Mouse (Mus musculus): ENCODE data around the gene Tysnd1.

The Tysnd1 gene

DNA sequence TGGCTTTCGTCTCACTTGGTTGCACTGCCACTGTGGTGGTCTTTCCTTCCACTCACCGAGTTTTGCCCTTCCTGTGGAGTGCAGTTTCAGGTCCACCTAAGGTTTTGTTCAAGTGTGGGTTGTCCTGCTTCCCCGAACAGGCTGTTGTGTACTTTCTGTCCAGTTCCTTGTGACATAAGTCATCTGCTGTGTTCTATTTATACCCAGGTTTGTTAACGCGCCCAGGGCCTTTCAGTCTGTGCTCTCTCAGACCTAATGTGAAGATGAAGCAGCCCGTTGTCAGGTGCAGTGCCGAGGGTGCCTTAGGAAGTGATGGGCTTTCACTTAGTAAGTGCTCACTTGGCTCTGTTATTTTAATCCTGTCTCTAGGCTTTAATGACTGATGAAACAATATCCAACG lies 5.9 kb upstream of the Tysnd1 start:
- DNase-seq (ENCODE audit: low read depth) = no peak

DNA sequence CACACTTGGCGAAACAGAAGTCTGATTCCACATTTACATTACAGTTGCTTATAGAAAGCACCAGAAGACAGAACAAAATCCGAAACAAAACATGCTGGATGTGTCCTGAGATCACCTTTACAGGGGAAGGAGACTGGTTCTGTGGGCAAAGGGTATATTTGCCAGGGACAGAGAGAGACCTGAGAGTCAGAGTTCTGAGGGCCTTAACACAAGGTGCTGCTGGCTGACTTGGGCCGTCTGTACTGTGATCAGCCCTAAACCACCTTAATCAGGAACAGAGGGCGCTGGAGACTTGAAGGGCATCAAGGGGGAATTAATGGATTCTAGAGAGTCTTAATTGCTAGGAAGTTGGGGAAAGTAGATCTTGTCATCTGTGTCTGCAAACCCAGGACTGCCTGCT lies 1.8 kb upstream of the Tysnd1 start:
- DNase-seq (ENCODE audit: low read depth) = no peak

DNA sequence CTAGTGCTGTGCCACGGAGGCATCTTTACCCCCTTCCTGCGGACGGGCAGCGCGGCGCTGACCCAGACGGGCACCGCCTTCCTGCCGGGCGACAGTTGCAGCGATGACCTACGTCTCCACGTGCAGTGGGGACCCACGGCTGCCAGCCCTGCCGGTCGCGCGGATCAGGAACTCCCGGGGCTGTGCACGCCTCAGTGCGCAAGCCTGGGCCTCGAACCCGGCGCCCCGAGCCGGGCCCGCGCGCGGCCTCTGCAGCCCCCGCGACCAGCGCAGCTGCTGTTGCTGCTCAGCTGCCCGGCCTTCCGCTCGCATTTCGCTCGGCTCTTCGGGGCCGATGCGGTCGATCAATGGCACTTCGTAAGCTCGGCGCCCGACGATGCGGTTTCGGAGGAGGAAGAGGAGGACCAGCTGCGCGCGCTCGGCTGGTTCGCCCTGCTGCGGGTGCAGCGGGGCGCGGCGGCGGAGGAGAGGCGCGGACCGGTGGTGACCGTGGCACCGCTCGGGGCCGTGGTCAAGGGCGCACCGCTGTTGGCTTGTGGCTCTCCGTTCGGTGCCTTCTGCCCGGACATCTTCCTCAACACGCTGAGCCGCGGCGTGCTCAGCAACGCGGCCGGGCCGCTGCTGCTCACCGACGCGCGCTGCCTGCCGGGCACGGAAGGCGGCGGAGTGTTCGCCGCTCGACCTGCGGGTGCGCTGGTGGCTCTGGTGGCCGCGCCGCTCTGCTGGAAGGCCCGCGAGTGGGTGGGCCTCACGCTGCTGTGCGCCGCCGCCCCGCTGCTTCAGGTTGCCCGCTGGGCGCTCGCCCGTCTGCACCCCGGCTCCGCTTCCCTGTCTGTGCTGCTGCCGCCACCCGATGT lies 617 bp downstream of the Tysnd1 start:
- DNase-seq (ENCODE audit: low read depth) = peak; percentile 64

DNA sequence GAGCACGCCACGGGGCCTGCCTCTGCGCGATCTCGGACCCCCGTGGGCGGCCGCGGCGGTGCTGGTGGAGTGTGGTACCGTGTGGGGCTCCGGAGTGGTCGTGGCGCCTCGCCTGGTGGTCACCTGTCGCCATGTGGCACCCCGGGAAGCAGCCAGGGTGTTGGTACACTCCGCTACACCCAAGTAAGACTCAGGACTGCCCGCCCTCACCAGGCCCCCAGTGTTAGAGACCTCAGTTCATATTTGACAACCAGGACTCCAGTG lies 1.2 kb downstream of the Tysnd1 start:
- no peak for DNase-seq (ENCODE audit: low read depth)

DNA sequence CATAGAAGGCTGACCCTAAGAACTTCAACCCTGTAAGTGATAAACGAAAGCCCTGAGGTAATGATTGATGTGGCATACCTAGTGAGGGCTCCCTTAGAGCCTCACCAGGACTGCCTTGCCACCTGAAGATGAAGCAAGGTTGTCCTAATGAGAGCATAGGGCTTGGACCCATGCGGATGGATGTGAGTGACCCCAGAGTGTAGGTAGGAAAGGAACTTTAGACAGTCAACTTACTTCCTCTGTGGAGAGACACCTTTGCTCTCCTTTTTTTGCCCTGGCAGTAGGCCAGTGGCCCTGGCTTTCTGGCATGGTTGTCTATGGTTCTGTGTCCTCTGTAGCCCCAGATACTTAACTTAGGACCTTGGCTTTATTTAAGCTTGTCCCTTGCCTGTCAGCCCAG lies 1.7 kb downstream of the Tysnd1 start:
- DNase-seq (ENCODE audit: low read depth) = no peak

DNA sequence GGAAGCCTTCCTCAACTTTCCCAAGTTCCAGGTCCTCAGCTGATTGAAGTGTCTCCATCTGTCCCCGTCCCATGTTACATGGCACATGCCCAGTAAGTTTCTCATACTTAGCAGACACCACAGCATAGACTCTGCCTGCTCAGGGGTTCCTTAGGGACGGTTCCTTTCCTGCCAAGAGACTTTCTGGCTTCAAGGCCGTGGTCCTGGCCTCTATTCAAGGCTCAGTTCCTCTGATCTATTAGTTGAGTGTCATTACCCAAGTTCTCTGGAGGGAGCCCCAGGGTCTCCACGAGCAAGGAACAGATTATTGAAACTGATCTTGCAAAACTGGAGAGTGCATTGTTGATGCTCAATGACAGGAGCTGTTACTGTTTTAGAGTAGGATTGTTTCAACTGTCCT lies 9.3 kb downstream of the Tysnd1 start:
- no peak for DNase-seq (ENCODE audit: low read depth)

DNA sequence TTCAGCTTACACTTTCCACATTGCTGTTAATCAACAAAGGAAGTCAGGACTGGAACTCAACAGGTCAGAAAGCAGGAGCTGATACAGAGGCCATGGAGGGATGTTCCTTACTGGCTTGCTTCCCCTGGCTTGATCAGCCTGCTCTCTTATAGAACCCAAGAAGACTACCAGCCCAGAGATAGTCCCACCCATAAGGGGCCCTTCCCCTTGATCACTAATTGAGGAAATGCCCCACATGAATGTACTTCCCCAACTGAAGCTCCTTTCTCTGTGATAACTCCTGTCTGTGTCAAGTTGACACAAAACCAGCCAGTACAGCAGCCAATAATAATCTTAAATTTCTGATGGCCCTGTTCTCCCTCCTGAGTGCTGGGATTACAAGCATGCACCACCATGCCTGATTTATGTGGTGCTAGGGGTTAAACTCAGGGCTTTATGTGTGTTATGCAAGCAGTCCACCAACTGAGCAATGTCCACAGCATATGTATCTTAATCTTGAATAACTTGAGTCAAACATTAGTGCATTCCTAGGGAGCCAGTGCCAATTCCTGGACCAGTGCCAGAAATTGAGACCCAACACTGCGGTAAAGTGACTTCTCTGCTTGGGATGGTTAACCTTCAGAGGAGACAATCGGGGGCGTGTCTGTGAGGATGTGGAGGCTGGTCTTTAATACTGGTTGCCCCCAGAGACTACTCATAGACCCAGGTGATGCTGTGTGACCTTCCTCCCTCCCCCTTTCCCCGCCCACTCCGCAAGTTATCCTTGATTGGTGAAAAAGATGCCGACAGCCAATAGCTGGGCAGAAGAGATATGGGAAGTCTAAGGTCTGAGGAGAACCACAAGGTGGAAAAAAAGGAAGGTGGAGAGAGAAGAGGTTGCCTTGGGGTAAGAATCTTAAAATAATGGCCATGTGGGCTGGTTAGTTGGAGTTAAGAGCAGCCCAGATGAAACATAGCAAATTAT lies 11.4 kb downstream of the Tysnd1 start:
- DNase-seq (ENCODE audit: low read depth) = no peak

DNA sequence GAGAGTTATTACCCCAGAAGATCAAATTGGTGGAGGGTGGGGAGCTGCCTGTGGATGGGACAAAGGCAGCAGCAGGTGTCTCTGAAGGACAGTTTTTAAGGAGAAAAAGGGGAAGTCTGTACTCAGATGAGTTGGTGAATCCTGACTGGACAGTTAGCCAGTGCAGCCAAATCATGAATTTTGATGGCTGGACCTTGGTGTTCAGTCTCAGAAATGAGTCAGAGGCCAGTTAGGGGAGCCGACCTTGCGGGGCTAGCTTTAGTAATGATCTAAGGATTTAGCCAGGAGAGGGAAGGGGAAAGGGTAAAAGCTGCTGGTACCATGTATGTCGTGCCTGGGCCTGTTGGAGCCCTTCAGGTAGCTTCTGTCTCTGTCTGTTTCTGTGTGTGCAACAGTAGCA lies 18.3 kb downstream of the Tysnd1 start:
- DNase-seq (ENCODE audit: low read depth) = no peak

DNA sequence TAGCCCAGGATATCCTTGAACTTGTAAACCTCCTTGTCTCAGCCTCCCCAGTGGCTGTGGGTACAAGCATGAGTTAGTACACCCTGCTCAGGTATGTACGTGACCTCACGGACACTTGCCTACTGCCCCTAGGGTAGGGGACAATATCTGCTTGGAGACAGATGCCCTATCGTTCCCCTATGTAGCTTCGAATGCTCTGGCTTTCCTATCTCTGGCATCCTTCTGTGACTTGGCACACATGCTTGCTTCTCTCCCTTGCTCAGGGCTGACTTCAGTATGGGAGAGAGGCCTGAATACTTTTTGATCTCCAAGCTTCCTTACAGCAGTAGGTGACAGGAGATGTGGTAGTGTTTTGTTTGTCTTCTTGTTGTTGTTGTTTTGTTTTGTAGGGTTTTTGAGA lies 18.8 kb downstream of the Tysnd1 start:
- no peak for DNase-seq (ENCODE audit: low read depth)

DNA sequence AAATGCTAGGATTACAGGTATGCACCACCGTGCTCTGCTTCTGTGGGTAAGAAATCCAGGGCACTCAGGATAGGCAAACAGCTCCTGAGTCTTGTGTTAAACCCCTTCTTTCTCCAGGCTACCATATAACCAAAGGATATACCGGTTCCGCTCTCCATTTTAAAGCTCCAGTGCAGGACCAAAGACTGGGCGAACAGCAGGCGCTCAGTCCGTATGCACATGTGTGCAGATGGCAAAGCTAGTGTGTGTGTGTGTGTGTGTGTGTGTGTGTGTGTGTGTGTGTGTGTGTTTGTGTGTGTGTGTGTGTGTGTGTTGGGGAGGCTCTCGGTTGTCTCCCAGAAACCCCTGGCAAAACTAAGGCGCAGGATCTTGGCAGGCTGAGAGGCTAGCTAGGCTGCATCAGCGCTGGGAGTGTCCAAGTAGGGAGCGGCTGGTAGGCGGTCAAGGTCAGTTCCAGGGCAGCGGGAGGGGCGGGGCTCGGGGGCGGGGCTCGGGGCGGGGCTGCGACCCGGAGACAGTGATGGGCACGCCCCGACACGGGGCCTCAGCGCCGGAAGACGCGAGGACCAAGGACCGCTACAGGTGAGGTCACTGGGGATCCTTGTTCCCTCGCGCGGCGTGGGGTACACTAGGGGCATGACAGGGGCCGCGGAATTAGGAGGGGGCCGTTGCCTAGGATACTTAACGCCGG lies 19.6 kb downstream of the Tysnd1 start, which contains the start of gene Aifm2:
Aifm2 (plus strand) TSS at position 493 of the 691 bp plus-strand sequence.
- no peak for DNase-seq (ENCODE audit: low read depth)

DNA sequence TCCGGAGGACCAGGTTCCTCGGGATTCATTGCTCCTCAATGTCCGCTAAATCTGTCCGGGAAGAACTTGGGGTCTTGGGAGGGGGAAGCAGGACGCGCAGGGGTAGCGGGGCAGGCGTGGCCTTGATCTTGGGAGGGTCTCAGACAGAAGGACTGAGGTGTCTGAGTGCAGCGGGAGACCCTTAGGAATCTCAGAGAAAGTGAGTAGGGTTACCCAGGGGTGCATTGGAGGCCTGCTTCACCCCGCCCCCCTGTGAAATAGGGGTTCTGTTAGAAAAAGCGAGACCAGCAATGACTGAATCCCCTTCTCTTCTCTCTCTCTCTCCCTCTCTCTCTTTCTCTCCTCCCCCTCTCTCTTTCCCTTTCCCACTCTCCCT lies 20.1 kb downstream of the Tysnd1 start:
- DNase-seq (ENCODE audit: low read depth) = no peak

DNA sequence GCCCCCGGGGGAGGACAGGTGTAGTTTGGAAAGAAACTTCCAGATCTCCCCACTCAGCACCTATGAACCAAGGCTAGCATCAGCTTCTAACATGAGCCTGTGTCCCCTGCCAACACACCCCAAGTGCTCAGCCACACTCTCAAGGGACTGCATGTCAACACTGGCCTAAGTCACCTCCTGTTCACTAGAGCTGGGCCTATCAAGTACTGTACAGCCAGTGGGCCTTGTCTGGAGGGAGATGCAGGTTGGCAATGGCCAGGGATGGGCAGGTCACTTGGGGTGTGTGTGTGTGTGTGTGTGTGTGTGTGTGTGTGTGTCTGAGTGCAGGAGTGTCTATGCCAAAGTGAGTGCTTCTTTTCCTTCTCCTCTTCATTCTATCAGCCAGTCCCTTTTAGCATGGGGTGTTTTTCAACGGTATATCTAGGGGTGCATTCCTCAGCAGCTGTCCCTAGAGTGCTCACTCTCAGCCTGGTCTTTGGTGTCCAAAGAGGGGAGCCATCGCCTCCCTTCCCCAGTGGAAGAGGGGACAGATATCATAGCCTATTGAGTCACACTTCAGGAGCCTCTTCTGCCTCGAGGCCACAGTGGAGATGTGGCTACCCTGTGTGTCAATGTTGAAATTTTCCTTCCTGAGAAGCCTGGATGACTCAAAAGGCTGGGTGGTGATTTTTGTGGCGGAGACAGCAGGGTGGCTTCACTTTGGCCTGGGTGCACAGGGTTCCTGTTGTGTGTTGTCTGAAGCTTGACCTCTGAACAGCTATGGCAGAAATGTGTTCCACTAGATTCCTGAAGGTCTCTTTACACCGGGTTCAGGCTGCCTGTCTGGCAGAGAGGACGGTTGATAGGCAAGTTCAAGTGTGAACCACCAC lies 20.9 kb downstream of the Tysnd1 start:
- DNase-seq (ENCODE audit: low read depth) = no peak

DNA sequence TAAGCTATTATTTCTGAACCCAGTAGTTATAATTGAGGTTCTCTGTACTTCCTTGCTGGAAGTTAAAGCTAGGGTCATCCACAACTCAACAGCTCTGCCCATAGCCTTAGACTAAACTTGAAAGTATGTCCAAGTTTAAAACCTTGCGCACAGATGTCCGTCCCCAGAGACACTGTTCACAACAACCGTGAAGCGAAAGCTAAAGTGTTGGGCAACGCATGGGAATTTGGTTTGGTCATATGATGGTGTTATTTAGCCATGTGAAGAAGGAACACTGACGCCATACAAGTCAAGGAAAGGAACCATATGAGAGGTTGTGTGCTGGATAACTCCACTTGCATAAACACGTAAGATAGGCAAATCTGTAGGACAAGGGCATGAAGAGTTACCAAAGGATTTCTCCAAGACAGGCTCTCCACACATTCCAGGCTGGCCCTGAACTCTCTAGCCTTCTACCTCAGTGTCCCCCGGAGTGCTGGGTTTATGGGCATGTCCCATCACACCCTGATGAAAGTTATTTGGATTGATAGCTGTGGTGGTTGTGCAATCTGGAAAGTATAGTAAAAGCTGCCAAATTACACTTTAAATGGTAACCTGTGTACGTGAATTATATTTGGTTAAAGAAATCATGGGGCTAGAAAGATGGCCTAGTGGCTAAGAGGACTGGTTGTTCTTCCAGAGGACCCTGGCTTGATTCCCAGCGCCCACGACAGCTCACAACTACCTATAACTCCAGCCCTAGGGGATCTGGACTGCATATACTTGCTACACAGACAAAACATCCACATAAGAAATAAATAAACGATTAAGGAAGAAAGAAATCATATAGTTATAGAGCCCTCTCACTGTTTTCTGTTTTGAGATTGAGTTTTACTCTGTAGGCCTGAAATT lies 22.3 kb downstream of the Tysnd1 start:
- DNase-seq (ENCODE audit: low read depth) = no peak

DNA sequence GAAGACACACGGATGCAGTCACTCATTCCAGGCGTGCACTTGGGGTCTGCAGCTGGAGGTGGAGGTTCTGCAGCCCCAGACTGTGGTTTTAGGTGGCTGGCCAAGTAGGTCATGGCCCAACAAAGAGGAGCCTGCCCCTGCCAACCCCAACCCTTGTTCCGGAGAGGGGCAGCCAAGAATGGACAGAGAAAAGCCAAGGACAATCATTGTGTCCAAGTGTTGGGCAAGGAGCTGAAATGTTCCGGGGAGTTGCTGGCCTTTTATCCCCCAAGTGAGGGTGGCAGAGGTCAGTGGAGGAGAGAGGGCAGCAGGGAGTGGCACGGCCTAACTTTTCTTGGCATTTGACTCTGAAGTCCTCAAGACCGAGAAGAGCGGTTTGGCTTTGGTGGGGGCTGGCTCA lies 25.0 kb downstream of the Tysnd1 start:
- DNase-seq (ENCODE audit: low read depth) = no peak

DNA sequence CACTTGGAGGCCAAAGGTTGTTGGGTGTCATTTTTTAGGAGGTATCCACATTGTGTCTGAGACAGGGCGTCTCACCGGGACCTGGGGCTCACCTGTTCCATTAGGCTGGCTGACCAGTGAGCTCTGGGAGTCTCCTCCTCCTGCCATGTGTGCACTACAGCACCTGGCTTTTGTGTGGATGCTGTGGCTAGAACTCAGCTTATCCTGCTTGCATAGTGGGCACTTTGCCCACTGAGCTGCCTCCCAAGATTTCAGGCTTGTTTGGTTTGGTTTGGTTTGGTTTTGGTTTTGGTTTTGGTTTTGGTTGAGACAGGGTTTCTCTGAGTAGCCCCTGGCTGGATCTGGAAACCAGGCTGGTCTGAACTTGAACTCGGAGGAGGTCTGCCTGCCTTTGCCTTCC lies 26.9 kb downstream of the Tysnd1 start:
- DNase-seq (ENCODE audit: low read depth) = no peak

DNA sequence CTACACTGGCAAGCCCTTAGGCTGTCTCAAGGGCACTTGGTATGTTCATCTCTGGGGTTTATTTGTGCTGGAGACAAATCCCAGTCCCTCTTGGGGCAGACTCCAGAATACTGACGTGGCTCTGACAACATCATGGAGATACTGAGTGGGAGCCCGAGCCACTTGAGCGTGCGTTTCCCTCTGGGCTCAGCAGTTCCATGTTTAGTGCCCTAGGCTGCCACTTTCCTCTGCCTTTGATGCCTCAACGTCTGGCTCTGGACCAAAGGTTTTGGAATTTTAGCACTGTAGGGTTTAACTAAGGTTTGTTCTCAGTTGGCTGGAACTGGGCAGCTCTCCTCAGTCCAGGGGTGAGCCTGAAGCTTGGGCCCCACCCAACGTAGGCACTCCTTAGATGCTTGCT lies 28.0 kb downstream of the Tysnd1 start:
- no peak for DNase-seq (ENCODE audit: low read depth)

DNA sequence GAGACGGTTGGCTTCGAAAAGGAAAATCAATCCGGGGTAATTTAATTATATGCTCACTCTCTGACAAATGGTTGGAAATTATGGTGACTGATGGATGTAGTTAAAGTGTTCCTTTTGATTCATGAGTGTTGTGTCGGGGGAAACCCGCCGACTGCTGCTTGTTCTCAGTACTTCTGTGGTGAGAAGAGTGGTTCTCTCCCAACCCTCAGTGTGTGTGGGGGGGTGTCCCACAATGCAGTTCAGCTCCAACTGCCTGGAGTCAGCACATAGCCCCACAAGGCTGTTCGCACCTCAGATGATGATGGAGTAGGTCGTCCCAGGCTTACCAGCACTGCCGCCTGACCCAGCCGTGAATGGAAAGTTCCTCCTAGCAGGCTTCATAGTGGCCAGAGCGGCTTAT lies 33.9 kb downstream of the Tysnd1 start:
- DNase-seq (ENCODE audit: low read depth) = no peak

DNA sequence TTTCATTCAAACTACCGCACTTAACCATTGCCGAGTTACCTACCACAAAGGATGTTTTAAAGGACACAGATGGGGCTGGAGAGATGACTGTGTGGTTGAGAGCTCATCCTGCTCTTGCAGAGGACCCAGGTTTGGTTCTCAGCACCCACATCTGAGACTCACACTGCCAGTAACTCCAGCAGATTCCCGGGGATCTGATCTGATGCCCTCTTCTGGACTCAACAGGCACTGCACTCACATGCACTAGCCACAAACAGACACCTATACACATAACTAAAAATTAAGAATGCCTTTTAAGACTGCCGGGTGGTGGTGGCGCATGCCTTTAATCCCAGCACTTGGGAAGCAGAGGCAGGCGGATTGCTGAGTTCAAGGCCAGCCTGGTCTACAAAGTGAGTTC lies 34.9 kb downstream of the Tysnd1 start:
- no peak for DNase-seq (ENCODE audit: low read depth)

DNA sequence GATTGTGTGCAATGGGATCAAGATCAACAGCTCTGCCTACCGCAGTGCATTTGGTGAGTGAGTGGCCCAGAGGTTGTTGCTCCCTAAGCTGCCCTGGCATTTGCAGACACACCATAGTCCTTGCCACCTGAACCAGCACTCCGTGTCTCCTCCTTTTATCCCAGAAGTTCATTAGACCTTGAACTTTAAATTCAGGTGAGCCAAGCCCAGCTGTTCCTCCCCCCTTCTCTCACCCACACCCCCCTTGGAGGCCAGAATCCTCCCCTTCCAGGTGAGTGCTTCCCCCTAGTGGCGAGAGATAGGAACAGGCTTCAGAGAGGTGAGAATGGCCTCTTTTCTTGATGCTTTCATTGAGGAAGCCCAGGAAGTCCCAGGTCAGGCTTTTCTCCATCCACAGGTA lies 39.1 kb downstream of the Tysnd1 start:
- DNase-seq (ENCODE audit: low read depth) = peak; percentile 38

DNA sequence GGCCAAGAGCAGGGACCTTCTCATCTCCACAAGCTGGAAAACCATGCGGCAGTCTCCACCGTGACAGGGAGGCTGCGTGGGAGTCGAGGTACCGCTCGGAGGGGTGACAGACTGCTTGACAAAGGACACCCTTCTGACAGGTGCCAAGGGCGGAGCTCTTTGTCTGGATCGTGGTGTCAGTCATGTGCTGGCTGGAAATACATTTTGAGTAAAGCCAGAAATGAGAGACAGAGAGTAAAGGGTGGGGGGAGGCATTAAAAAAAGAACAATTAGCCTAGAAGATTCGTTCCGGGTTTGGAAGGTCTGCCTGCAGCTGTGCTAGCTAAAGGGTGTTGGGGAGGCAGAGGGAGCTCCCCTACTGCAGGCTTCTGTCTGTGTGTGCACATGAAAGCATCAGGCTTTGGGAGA lies 41.4 kb downstream of the Tysnd1 start:
- DNase-seq (ENCODE audit: low read depth) = no peak

DNA sequence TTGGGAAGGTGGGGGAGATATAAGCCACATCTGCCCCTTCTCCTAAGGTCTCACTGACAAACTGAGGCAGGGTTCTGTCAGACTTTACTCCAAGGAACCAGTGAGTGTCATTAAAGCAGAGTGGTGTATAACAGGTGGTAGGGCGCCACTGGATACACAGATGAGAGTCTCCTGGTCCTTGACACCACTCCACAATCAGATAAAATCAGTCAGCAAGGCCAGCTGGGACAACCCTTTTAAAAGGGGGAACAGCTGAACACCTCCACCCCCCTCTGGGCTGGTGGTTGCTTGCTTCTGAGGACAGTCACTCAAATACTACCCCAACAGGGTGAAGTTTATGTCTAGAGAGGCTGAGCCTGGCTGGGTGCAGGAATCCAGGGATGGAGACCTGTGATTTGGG lies 42.2 kb downstream of the Tysnd1 start:
- DNase-seq (ENCODE audit: low read depth) = no peak
